Mouse (Mus musculus) skeletal muscle tissue, adult 2 months (tissue): ENCODE results near the gene Sdccag8.

Experiments
- DNase-seq: peaks from one replicate; pipeline ENCODE4 v3.0.0-alpha.2; 2012; ENCODE audit warnings: low read depth, low spot score

Sdccag8 gene

GRCm38 (mm10) chr1:177048773-177049172 is 234.3 kb downstream of the Sdccag8 start:
- DNase-seq: no peak

DNA sequence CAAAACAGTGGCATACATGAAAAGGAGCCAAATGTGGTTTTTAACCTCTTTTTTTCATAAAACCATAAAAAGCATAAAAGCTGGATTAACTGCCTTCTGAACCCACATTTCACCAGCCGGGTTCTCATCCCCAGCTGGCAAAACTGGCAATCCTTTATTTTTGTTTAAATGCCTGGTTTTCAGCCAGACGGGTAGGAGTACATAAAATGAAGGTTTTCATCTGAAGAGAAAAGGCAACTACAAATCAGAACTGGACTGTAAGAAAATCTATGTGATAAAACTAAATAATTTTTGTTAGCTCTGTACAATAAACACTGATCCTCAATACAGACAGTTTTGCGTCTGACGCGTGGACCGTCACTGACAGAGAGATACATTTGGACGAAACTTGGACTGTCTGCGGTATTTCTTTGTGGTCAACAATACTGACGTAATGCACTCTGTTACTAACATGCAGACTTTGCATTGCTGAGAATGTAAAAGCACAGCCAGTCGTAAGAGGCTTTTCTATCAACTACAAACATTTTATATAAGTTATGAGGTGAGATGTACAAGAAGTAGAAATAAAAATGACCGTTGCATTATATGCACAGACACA is 237.0 kb downstream of the Sdccag8 start:
- DNase-seq: no peak

DNA sequence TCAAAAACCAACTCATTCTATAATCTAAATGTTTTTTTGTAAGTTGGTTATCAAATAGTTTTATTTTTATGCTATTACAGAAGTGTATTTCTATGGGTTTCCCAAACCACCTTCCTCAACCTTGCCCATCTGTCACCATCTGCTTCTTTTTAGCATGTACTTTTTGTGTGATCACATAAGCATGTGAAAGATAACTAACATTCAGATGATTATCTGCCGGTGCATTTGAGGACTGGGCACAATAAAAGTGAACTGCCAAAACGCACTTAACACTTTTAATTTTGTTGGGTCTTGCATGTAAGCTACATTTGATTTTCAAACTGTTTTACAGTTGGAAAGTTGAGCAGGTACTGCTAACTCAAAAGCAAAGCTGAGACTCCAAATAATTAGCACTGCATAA is 240.4 kb downstream of the Sdccag8 start:
- no peak for DNase-seq

DNA sequence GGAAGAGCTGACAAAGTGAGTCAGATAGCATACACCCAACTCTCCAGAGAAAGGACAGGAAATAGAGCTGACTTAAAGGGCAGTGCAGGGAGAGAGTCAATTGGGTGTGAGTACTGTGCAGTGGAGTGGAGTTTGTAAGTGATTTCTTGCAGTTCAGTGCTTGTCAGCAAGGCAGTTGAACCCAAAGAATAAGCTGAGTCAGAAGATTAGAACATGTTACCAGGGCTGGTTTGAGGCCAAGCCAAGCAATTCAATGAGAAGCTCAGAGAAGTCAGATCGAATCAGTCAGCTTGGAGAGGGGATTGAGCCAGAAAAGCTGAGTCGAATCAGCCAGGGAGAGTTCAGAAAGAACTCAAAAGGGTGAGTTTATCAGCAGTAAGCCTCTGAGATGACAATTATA is 247.3 kb downstream of the Sdccag8 start:
- no peak for DNase-seq

- DNase-seq: no peak
Measured at GRCm38 (mm10) chr1:177065732-177066131, 251.3 kb downstream of the Sdccag8 start.

GRCm38 (mm10) chr1:177067123-177067646 is 252.7 kb downstream of the Sdccag8 start:
- DNase-seq: no peak

GRCm38 (mm10) chr1:177069161-177069560 is 254.7 kb downstream of the Sdccag8 start:
- DNase-seq: no peak
